Comparison of ENCODE assay signal across 8 mouse cellular contexts in genomic region chr9:44134851-44135730, GRCm38 (mm10). TPM values are rescaled to one million over a fixed set of nuclear protein-coding genes. Genes with fewer than 3 reads are reported as not detected.
DNase-seq lines count a peak whose midpoint lies in the region; ATAC-seq and TF ChIP-seq lines count a peak whose summit lies in the region.

No protein-coding gene starts in this region.

- intact Hi-C loops in heart, postnatal 14 days (cut with DNase I) = loop anchor here (5.0 kb wide), 1 partner anchor 207 kb away; the partner anchor contains the start of gene Hmbs

- peak overlapping the region; percentile 39 for H3K4me3 ChIP-seq in C2C12 (ENCODE audit: insufficient read depth, poor library complexity, severe bottlenecking)
- H3K4me3 ChIP-seq in embryonic facial prominence, embryonic 15.5 days (replicated peaks) = peak overlapping the region; percentile 64
- H3K4me3 ChIP-seq in midbrain, embryonic 11.5 days (ENCODE audit: low read depth, low read length) = peak overlapping the region; percentile 46

- TF ChIP-seq CTCF in C2C12 (IDR thresholded peaks at IDR 0.05; ENCODE audit: control insufficient read depth, insufficient read depth, insufficient read length) = no peak

- peak overlapping the region; percentile 92 for H3K4me2 ChIP-seq in embryonic facial prominence, embryonic 15.5 days (replicated peaks)
- peak overlapping the region; percentile 77 for H3K4me2 ChIP-seq in midbrain, embryonic 11.5 days

- no peaks in the 10 kb centered on the region for H3K36me3 ChIP-seq in C2C12 (ENCODE audit: control insufficient read depth, insufficient read depth)
- H3K36me3 ChIP-seq in embryonic facial prominence, embryonic 15.5 days = peaks cover 14% of the 10 kb centered on the region; the same call in 1 of the 2 replicates
- H3K36me3 ChIP-seq in midbrain, embryonic 11.5 days (ENCODE audit: control insufficient read depth, insufficient read depth, low read length) = no peaks in the 10 kb centered on the region

- H3K27ac ChIP-seq in embryonic facial prominence, embryonic 15.5 days (replicated peaks) = peak overlapping the region; percentile 81
- no peak overlapping the region for H3K27ac ChIP-seq in midbrain, embryonic 11.5 days (ENCODE audit: low read depth, low read length)

- WGBS in embryonic facial prominence, embryonic 15.5 days = 2% methylated on average over 48 of the region's 49 CpGs
- 3% methylated on average over 48 of the region's 49 CpGs for WGBS in midbrain, embryonic 11.5 days

- no peak for ATAC-seq in embryonic facial prominence, embryonic 15.5 days (ENCODE audit: insufficient number of reproducible peaks, low FRiP score, low TSS enrichment, low read depth)
- ATAC-seq in midbrain, embryonic 11.5 days (ENCODE audit: low FRiP score) = 0 out of 2 replicates have a peak, but pooled peaks have one; percentile 2

- no peaks in the 10 kb centered on the region for H3K79me2 ChIP-seq in C2C12 (ENCODE audit: control insufficient read depth, insufficient read depth)

- H3K27me3 ChIP-seq in C2C12 (ENCODE audit: control insufficient read depth, insufficient read depth, insufficient read length) = no peaks in the 10 kb centered on the region
- peaks cover 17% of the 10 kb centered on the region for H3K27me3 ChIP-seq in embryonic facial prominence, embryonic 15.5 days
- peaks cover 28% of the 10 kb centered on the region for H3K27me3 ChIP-seq in midbrain, embryonic 11.5 days (ENCODE audit: control insufficient read depth, insufficient read depth, low read length)

- H3ac ChIP-seq in C2C12 (ENCODE audit: control insufficient read depth, insufficient read length, low read depth) = peak overlapping the region; percentile 34

- peak overlapping the region; percentile 50 for H3K9ac ChIP-seq in embryonic facial prominence, embryonic 15.5 days
- peak overlapping the region; percentile 60 for H3K9ac ChIP-seq in midbrain, embryonic 11.5 days (ENCODE audit: low read length)

- DNase-seq in R1 (ENCODE audit: low read depth, low spot score) = peak; percentile 38
- peak; percentile 70 to 73 for DNase-seq in heart, postnatal 14 days
- peak; percentile 42 to 69 for DNase-seq in kidney, postnatal 36 days
- peak; percentile 93 for DNase-seq in midbrain, embryonic 11.5 days (ENCODE audit: low spot score, missing footprints)
- peak; percentile 61 for DNase-seq in thymus, postnatal 25 days
- DNase-seq in spleen, adult 12 weeks (ENCODE audit: low spot score) = no peak

- no peaks in the 10 kb centered on the region for H3K9me3 ChIP-seq in embryonic facial prominence, embryonic 15.5 days (replicated peaks)
- H3K9me3 ChIP-seq in midbrain, embryonic 11.5 days (ENCODE audit: control insufficient read depth, low read length) = no peaks in the 10 kb centered on the region

- no peaks in the 10 kb centered on the region for H3K79me3 ChIP-seq in C2C12 (ENCODE audit: low read depth)

- H3K4me1 ChIP-seq in embryonic facial prominence, embryonic 15.5 days = peaks cover 55% of the 10 kb centered on the region
- H3K4me1 ChIP-seq in midbrain, embryonic 11.5 days (ENCODE audit: control insufficient read depth, insufficient read depth, low read length) = peaks cover 33% of the 10 kb centered on the region

TF ChIP-seq in C2C12, 6 proteins besides CTCF, POLR2A, EP300 and RAD21:
- TF ChIP-seq FOSL1 (IDR thresholded peaks at IDR 0.05; ENCODE audit: insufficient read depth, low read length, poor library complexity, severe bottlenecking) (no peak), CEBPB (IDR thresholded peaks at IDR 0.05; ENCODE audit: low read depth) (no peak), MAX (IDR thresholded peaks at IDR 0.05) (no peak), MYOD1 (IDR thresholded peaks at IDR 0.05; ENCODE audit: control insufficient read depth, insufficient read length, low read depth) (no peak), USF1 (IDR thresholded peaks at IDR 0.05; ENCODE audit: low read depth) (no peak), MYOG (IDR thresholded peaks at IDR 0.05; ENCODE audit: control insufficient read depth, extremely low read depth, insufficient read length) (no peak)

RNA-seq across cellular contexts. Expression of gene Mcam, which starts 0.8 kb away (rescaled TPM):
- polyA plus RNA-seq in C2C12 (2012; fragmentation: generic; extraction: Trizol) = 21.7 TPM
- 38.7 and 42.1 TPM in 2 replicates for polyA plus RNA-seq in embryonic facial prominence, embryonic 15.5 days (2015; fragmentation: Nextera tagmentation; extraction: Ambion mirVana)
- 10 to 100 TPM; 81.2 to 82.3 TPM for total RNA-seq in heart, postnatal 14 days (2021)
- 14.5 and 15.2 TPM in 2 replicates for polyA plus RNA-seq in midbrain, embryonic 11.5 days (2014; fragmentation: Nextera tagmentation; extraction: Ambion mirVana)

RNA-seq across cellular contexts. Expression of gene Rnf26, which starts 21.8 kb away (rescaled TPM):
- 52.6 TPM for polyA plus RNA-seq in C2C12 (2012; fragmentation: generic; extraction: Trizol)
- polyA plus RNA-seq in embryonic facial prominence, embryonic 15.5 days (2015; fragmentation: Nextera tagmentation; extraction: Ambion mirVana) = 68.0 and 69.8 TPM in 2 replicates
- total RNA-seq in heart, postnatal 14 days (2021) = 10 to 100 TPM; 10.1 to 11.3 TPM
- 49.5 and 56.4 TPM in 2 replicates for polyA plus RNA-seq in midbrain, embryonic 11.5 days (2014; fragmentation: Nextera tagmentation; extraction: Ambion mirVana)

RNA-seq across cellular contexts. Expression of gene Gm49380, which starts 21.8 kb away (rescaled TPM):
- polyA plus RNA-seq in C2C12 (2012; fragmentation: generic; extraction: Trizol) = 0.05 TPM
- 0.27 and 0.46 TPM in 2 replicates for polyA plus RNA-seq in embryonic facial prominence, embryonic 15.5 days (2015; fragmentation: Nextera tagmentation; extraction: Ambion mirVana)
- under 1 TPM in 1 of 2 experiments, not detected in 1; 0.12 TPM for total RNA-seq in heart, postnatal 14 days (2021)
- 0.23 and 0.36 TPM in 2 replicates for polyA plus RNA-seq in midbrain, embryonic 11.5 days (2014; fragmentation: Nextera tagmentation; extraction: Ambion mirVana)

RNA-seq across cellular contexts. Expression of gene C1qtnf5, which starts 28.0 kb away (rescaled TPM):
- 0.15 TPM for polyA plus RNA-seq in C2C12 (2012; fragmentation: generic; extraction: Trizol)
- polyA plus RNA-seq in embryonic facial prominence, embryonic 15.5 days (2015; fragmentation: Nextera tagmentation; extraction: Ambion mirVana) = 5.3 and 6.0 TPM in 2 replicates
- total RNA-seq in heart, postnatal 14 days (2021) = 10 to 100 TPM; 15.2 to 19.5 TPM
- 0.85 and 0.99 TPM in 2 replicates for polyA plus RNA-seq in midbrain, embryonic 11.5 days (2014; fragmentation: Nextera tagmentation; extraction: Ambion mirVana)

RNA-seq across cellular contexts. Expression of gene Mfrp, which starts 33.6 kb away (rescaled TPM):
- 0.05 TPM for polyA plus RNA-seq in C2C12 (2012; fragmentation: generic; extraction: Trizol)
- 0.08 and 0.20 TPM in 2 replicates for polyA plus RNA-seq in embryonic facial prominence, embryonic 15.5 days (2015; fragmentation: Nextera tagmentation; extraction: Ambion mirVana)
- not detected for total RNA-seq in heart, postnatal 14 days (2021)
- polyA plus RNA-seq in midbrain, embryonic 11.5 days (2014; fragmentation: Nextera tagmentation; extraction: Ambion mirVana) = not detected in 2 replicates
